Mouse (Mus musculus): ENCODE results near the gene Micu1. TPM values are rescaled to one million over a fixed set of nuclear protein-coding genes. Genes with fewer than 3 reads are reported as not detected.

Micu1 gene
- polyA plus RNA-seq, 1 experiment from 2014 or later, result 69.1 TPM

- Histone ChIP-seq H3K4me3 (ENCODE audit: low read depth, low read length) (no peak overlapping the region), H3K4me1 (ENCODE audit: control insufficient read depth, insufficient read depth, low read length) (peaks cover 16% of the 10 kb centered on the region), H3K27me3 (replicated peaks; ENCODE audit: control insufficient read depth, insufficient read depth, low read length) (0 out of 2 replicates have a peak, but pooled peaks cover 3% of the 10 kb centered on the region), H3K27ac (ENCODE audit: low read depth, low read length) (no peak overlapping the region), H3K4me2 (ENCODE audit: low read length) (no peak overlapping the region), H3K9ac (ENCODE audit: low read length) (no peak overlapping the region), H3K9me3 (replicated peaks; ENCODE audit: control insufficient read depth, low read length) (no peaks in the 10 kb centered on the region), H3K36me3 (ENCODE audit: control insufficient read depth, insufficient read depth, low read length) (no peaks in the 10 kb centered on the region)
- DNase-seq (ENCODE audit: low spot score) (no peak), ATAC-seq (no peak; the same call in 1 of the 2 replicates)
- WGBS, result 89% methylated on average over 1 of the region's 1 CpGs
These were observed 52.6 kb downstream of the Micu1 start for GRCm38 (mm10) chr10:59754901-59755300.

DNA sequence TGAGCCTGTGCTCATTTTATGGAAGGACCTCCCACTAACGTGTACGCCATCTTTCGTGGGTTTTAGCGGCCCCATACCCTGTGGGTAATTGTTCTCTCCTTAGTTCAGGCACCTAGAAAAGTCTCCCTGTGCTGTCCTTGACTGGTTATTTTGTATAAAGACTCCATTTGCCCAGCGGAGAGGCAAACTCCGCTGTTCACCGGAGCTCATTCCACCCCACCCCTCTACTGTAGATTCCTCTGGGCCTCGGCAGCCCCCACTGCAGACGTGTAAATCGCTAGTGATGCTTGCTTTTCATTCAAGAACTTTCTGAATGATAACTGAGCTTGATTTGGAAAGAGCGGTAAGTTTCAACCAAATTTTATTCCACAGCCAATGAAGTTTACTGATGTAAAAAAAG lies 53.4 kb downstream of the Micu1 start:
- Histone ChIP-seq H3K4me2 (ENCODE audit: low read length) (peak overlapping the region; percentile 11), H3K4me3 (ENCODE audit: low read depth, low read length) (no peak overlapping the region), H3K36me3 (ENCODE audit: control insufficient read depth, insufficient read depth, low read length) (no peaks in the 10 kb centered on the region), H3K27me3 (replicated peaks; ENCODE audit: control insufficient read depth, insufficient read depth, low read length) (0 out of 2 replicates have a peak, but pooled peaks cover 3% of the 10 kb centered on the region), H3K9ac (ENCODE audit: low read length) (no peak overlapping the region), H3K9me3 (replicated peaks; ENCODE audit: control insufficient read depth, low read length) (no peaks in the 10 kb centered on the region), H3K4me1 (ENCODE audit: control insufficient read depth, insufficient read depth, low read length) (peaks cover 16% of the 10 kb centered on the region), H3K27ac (ENCODE audit: low read depth, low read length) (no peak overlapping the region)
- WGBS, result 33% methylated on average over 11 of the region's 11 CpGs
- peak; percentile 66 for ATAC-seq
- DNase-seq (ENCODE audit: low spot score), result no peak

DNA sequence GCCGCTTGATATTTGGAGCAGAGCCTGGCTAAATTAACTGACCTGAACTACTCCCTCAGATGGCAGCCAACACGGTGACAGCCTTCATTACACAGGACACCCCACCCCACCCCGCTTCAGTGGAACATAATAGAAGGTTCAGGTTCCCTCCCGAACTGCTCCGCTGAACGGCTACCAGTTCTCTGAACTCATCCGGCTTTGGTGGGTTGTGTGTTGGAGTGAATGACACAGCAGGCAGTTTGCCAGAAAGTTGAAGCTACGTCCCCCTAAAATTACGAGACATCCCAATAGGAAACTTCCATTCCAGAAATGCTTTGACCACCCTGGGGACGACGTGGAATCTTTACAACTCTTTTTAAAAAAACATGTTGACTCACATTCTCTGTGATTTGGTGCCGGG lies 53.8 kb downstream of the Micu1 start:
- Histone ChIP-seq H3K9ac (ENCODE audit: low read length) (no peak overlapping the region), H3K27me3 (replicated peaks; ENCODE audit: control insufficient read depth, insufficient read depth, low read length) (0 out of 2 replicates have a peak, but pooled peaks cover 3% of the 10 kb centered on the region), H3K27ac (ENCODE audit: low read depth, low read length) (no peak overlapping the region), H3K4me3 (ENCODE audit: low read depth, low read length) (no peak overlapping the region), H3K9me3 (replicated peaks; ENCODE audit: control insufficient read depth, low read length) (no peaks in the 10 kb centered on the region), H3K36me3 (ENCODE audit: control insufficient read depth, insufficient read depth, low read length) (no peaks in the 10 kb centered on the region), H3K4me1 (ENCODE audit: control insufficient read depth, insufficient read depth, low read length) (peaks cover 16% of the 10 kb centered on the region), H3K4me2 (ENCODE audit: low read length) (peak overlapping the region; percentile 11)
- DNase-seq (ENCODE audit: low spot score) (peak; percentile 72), ATAC-seq (peak; percentile 84)
- WGBS, result 19% methylated on average over 12 of the region's 12 CpGs

DNA sequence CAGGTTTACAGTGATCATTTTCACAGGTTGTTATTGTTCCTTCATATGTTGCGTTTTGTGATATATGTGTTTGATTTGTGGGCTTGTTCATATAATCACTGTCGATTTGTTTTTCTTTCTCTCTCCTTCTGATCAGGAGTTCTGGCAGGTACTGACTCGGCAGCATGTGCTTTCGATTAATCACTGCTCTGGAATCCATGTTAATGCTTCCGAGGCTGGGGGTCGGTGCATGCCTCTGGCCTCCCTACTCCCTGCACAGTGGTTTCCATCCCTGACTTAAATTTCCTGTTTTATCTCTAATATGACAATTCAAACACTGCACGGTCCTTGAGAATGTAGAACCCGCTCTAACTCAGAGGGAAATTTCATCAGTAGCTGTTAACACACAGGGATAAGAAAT lies 54.3 kb downstream of the Micu1 start:
- H3K36me3 ChIP-seq (ENCODE audit: control insufficient read depth, insufficient read depth, low read length), result no peaks in the 10 kb centered on the region
- no peak overlapping the region for H3K9ac ChIP-seq (ENCODE audit: low read length)
- no peak for ATAC-seq
- H3K4me1 ChIP-seq (ENCODE audit: control insufficient read depth, insufficient read depth, low read length), result peaks cover 16% of the 10 kb centered on the region
- no peak overlapping the region for H3K4me3 ChIP-seq (ENCODE audit: low read depth, low read length)
- H3K4me2 ChIP-seq (ENCODE audit: low read length), result peak overlapping the region; percentile 11
- no peaks in the 10 kb centered on the region for H3K9me3 ChIP-seq (replicated peaks; ENCODE audit: control insufficient read depth, low read length)
- no peak overlapping the region for H3K27ac ChIP-seq (ENCODE audit: low read depth, low read length)
- 0 out of 2 replicates have a peak, but pooled peaks cover 3% of the 10 kb centered on the region for H3K27me3 ChIP-seq (replicated peaks; ENCODE audit: control insufficient read depth, insufficient read depth, low read length)
- WGBS, result 42% methylated on average over 8 of the region's 8 CpGs
- DNase-seq (ENCODE audit: low spot score), result no peak

DNA sequence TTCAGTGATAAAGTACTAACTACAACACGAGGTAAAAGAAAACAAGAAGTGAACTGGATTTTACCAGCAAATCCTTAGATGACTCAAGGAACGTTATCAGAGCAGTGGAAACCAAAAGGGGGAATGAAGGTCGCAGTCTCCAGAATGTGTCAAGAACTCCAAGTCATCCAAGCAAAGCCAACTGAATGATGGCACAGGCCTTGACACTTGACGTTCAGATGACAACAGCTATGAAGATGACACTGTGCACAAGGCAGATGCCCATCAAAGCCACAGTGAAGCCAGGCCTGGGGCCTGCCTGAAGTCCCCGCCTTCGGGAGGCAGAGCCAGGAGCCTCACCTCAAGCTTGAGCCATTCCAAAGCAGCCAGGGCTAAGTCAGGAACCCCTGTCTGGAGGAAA lies 62.5 kb downstream of the Micu1 start:
- no peak for ATAC-seq
- 95% methylated on average over 6 of the region's 6 CpGs for WGBS

DNA sequence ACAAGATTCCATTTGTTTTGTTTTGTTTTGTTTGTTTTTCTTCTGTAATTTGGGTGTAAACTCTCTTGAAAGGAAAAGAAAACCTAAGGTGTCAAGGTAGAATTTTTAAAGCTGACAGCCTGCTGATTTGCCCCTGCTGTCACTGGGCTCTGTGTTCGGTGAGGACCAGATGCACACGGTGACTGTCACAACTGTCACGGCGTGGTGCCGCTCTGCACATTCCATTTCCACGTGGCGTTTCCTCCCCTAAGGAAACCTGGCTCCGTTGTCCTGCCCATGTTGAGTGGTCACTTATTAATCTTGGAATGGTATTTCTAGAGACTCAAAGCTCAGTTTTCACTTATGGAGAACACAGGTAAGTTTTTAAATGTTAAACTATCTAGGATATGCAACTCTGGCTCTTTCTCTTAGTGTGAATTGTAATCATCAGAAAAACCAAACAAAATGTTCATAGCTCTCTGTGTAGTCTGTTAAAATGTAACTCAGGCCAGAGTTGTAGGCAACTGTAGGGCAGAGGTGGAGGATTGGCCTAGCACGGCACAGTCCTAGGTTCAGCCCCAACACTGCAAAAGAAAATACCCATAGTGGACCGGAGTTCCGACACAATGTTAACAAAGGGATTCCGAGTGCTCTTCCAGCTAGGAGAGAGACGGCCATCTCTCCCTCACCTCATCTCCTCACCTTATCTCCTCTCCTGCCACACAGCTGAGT lies 66.2 kb downstream of the Micu1 start:
- Histone ChIP-seq H3K4me1 (ENCODE audit: control insufficient read depth, insufficient read depth, low read length) (0 out of 2 replicates have a peak, but pooled peaks cover 3% of the 10 kb centered on the region), H3K9ac (ENCODE audit: low read length) (no peak overlapping the region), H3K4me2 (ENCODE audit: low read length) (no peak overlapping the region), H3K9me3 (replicated peaks; ENCODE audit: control insufficient read depth, low read length) (no peaks in the 10 kb centered on the region), H3K36me3 (ENCODE audit: control insufficient read depth, insufficient read depth, low read length) (no peaks in the 10 kb centered on the region), H3K4me3 (ENCODE audit: low read depth, low read length) (no peak overlapping the region), H3K27ac (ENCODE audit: low read depth, low read length) (no peak overlapping the region), H3K27me3 (replicated peaks; ENCODE audit: control insufficient read depth, insufficient read depth, low read length) (no peaks in the 10 kb centered on the region)
- 78% methylated on average over 13 of the region's 13 CpGs for WGBS
- DNase-seq (ENCODE audit: low spot score), result no peak
- ATAC-seq, result no peak

More for the DNA sequence above, 62.5 kb downstream of the Micu1 start:
- no peaks in the 10 kb centered on the region for H3K4me1 ChIP-seq (ENCODE audit: control insufficient read depth, insufficient read depth, low read length)
- H3K27ac ChIP-seq (ENCODE audit: low read depth, low read length), result no peak overlapping the region
- no peak overlapping the region for H3K9ac ChIP-seq (ENCODE audit: low read length)
- H3K9me3 ChIP-seq (replicated peaks; ENCODE audit: control insufficient read depth, low read length), result no peaks in the 10 kb centered on the region
- no peak overlapping the region for H3K4me3 ChIP-seq (ENCODE audit: low read depth, low read length)
- H3K4me2 ChIP-seq (ENCODE audit: low read length), result no peak overlapping the region
- no peaks in the 10 kb centered on the region for H3K36me3 ChIP-seq (ENCODE audit: control insufficient read depth, insufficient read depth, low read length)
- DNase-seq (ENCODE audit: low spot score), result no peak
- no peaks in the 10 kb centered on the region for H3K27me3 ChIP-seq (replicated peaks; ENCODE audit: control insufficient read depth, insufficient read depth, low read length)

DNA sequence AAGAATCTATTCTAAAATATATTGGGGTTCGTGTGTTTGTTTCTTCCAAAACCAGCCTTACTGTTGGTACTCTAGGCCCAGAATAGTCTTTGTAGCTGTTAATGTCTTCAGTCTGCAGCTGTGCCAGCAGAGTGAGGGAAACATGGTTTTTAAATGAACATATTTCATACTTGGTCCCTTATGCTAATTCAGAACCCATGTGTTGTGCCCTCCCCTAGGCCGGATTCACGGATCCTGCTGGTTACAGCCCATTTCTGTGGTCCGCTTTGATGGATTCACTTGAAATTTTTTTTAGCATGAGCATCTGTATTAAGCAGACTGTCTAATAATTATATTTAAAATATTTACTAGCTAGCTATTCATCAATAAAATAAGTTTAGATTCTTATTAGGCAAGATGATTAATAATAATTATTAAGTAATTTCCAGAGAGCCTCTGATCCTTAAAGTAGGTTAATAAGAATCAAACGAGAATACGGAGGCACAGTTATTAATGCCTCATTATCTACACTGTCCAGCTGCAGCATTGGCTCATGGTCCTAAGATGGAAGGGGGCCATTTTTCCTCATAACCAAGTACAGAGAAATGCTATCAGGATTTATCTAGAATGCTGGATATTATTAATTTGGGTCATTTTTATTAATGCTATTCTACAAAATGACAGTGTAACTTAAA lies 69.2 kb downstream of the Micu1 start:
- DNase-seq (ENCODE audit: low spot score) (peak; percentile 10), ATAC-seq (no peak)
- H3K36me3 ChIP-seq (ENCODE audit: control insufficient read depth, insufficient read depth, low read length), result 0 out of 2 replicates have a peak, but pooled peaks cover 3% of the 10 kb centered on the region
- H3K9ac ChIP-seq (ENCODE audit: low read length), result no peak overlapping the region
- H3K4me1 ChIP-seq (ENCODE audit: control insufficient read depth, insufficient read depth, low read length), result peaks cover 6% of the 10 kb centered on the region; the same call in 1 of the 2 replicates
- no peaks in the 10 kb centered on the region for H3K27me3 ChIP-seq (replicated peaks; ENCODE audit: control insufficient read depth, insufficient read depth, low read length)
- no peaks in the 10 kb centered on the region for H3K9me3 ChIP-seq (replicated peaks; ENCODE audit: control insufficient read depth, low read length)
- 80% methylated on average over 6 of the region's 6 CpGs for WGBS
- no peak overlapping the region for H3K4me3 ChIP-seq (ENCODE audit: low read depth, low read length)
- no peak overlapping the region for H3K27ac ChIP-seq (ENCODE audit: low read depth, low read length)
- no peak overlapping the region for H3K4me2 ChIP-seq (ENCODE audit: low read length)

DNA sequence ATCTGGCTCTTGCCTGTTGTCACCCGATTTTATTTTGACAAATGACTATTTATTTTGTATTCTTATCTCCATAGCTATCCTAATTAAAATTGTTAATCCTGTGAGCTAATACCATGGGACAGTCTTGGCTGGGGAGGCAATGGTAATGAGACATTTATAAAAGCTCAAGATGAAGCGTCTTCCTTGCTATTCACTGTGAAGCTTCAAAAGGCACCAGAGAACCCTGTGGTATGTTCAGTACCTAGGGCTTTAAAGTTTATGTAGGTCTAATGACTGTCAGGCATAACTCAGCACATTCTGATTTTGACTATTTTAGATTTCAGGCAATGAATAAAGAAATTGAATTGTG lies 69.7 kb downstream of the Micu1 start:
- no peaks in the 10 kb centered on the region for H3K9me3 ChIP-seq (replicated peaks; ENCODE audit: control insufficient read depth, low read length)
- H3K27me3 ChIP-seq (replicated peaks; ENCODE audit: control insufficient read depth, insufficient read depth, low read length), result no peaks in the 10 kb centered on the region
- no peak overlapping the region for H3K4me2 ChIP-seq (ENCODE audit: low read length)
- no peak overlapping the region for H3K27ac ChIP-seq (ENCODE audit: low read depth, low read length)
- peaks cover 6% of the 10 kb centered on the region; the same call in 1 of the 2 replicates for H3K4me1 ChIP-seq (ENCODE audit: control insufficient read depth, insufficient read depth, low read length)
- no peak overlapping the region for H3K9ac ChIP-seq (ENCODE audit: low read length)
- WGBS, result 67% methylated on average over 2 of the region's 2 CpGs
- 0 out of 2 replicates have a peak, but pooled peaks cover 3% of the 10 kb centered on the region for H3K36me3 ChIP-seq (ENCODE audit: control insufficient read depth, insufficient read depth, low read length)
- DNase-seq (ENCODE audit: low spot score) (no peak), ATAC-seq (no peak)
- H3K4me3 ChIP-seq (ENCODE audit: low read depth, low read length), result no peak overlapping the region
